Mouse (Mus musculus) erythroid progenitor cell, adult 5-6 weeks (primary cell): Measurements from ENCODE around the gene Ces4a. TPM values are rescaled to one million over a fixed set of nuclear protein-coding genes. Genes with fewer than 3 reads are reported as not detected.
"Not testable (repeated sequence)": the region's sequence is repeated elsewhere in the genome, so short reads cannot be mapped to it uniquely, and the experiment has no call there.

Experiments used
- ATAC-seq: replicated peaks from 2 replicates; pipeline ENCODE4 v1.8.0; 2016; ENCODE audit warnings: moderate number of reproducible peaks, mild to moderate bottlenecking, moderate TSS enrichment, inconsistent platforms; ENCODE audit not compliant: poor library complexity, low FRiP score, severe bottlenecking
- total RNA-seq, 2 experiments: library from RNA; stranded (forward) in 1 of 2; stranded (reverse) in 1 of 2; fragments of 150-400 nt in 1 of 2; fragments of 186-747, 209-891 nt in 1 of 2; gene quantifications; 2 replicates each; pipeline versions ENCODE4 v1.2.3 to v1.2.4; 2015 to 2017; ENCODE audit warnings: low replicate concordance in 2 of 2

Ces4a gene
- total RNA-seq, 2 experiments from 2014 or later = not detected

DNA sequence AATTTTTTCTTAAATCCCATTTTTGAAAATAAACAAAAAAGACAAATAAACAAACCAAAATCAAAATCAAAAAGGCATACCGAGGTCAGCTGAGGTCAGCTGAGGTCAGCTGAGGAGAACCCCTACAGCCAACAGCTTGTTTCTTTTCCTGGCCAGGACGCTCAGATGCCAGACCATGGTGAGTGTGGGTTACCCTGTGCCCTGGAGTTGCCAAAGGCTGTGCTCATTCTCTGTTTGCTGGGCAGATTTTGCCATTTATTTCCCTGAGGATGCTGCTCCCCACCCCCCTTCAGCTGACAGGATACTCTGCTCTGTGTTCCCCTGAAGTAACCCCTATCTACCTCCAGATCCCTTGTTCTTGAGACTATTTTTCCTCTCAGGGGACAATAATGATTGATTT, 35.5 kb downstream of the Ces4a start:
- ATAC-seq = no peak

DNA sequence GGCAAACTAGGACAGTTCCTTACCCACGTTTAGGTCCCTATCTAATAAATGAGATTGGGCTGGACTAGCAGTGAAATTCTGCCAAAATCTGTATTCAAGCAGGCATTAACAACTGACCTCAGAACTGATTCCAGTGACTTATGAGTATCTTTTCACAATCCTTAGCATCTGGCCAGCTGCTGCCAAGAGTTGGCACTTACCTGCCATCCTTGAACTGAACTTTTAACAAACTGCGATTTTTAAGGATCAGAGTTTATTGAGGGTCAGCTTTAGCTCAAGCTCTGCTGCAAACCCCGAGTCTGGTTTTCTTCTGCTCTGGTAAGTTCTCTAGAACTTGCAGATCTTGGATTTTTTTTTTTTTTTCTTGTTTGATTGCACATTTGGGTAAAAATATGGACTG, 38.0 kb downstream of the Ces4a start:
- no peak for ATAC-seq

DNA sequence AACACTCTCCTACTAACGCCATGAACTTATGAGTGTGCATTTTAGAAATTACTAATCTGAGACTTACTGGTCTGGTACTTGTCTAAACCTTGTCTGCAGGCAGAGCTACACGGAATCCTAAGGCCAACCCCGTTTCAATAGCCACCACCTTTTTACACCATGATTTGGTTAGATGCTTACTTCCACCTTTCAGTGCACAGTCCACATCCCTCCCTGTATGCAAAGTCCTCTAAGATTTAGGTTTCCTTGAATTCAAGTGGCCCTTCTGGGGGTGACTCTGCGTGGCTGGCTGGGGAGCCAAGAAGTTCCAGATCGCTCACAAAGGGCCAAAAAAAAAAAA, 38.4 kb downstream of the Ces4a start:
- ATAC-seq = no peak

DNA sequence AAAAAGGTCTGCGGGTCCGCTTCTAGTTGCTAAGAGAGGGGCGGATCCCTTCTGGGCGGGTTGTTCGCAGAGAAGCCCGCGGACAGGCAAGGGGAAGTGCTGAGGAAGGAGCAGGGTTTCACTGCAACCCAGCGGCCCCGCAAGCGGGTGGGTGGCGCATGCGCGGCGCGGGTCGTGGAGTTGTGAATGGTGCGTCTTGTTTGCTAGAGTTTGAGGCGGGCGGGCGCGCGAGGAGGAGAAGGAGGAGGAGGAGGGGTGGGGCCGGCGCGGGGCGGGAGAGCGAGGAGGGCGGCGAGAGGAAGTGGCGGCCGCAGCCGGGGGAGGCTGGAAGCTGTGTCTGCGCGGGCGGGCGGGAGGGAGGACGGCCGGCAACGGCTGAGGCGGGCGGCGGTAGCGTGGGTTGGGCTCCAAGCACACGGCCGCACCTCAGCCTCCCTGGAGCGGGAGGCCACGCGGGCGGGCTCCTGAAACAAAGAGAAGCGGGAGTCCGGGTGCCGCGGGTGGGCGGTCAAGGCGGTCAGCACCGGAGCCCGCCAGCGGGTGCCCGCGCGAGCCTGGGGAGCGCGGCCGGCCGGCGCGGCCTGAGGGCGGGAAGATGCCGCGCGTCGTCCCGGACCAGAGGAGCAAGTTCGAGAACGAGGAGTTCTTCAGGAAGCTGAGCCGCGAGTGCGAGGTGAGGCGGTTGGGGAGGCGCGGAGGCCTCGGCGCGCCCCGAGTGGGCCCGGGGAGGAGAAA, 38.9 kb downstream of the Ces4a start, which contains the start of gene Cbfb:
TSS of gene Cbfb (plus strand) at position 294 of the 735 bp plus-strand sequence.
- peak; percentile 42 for ATAC-seq

DNA sequence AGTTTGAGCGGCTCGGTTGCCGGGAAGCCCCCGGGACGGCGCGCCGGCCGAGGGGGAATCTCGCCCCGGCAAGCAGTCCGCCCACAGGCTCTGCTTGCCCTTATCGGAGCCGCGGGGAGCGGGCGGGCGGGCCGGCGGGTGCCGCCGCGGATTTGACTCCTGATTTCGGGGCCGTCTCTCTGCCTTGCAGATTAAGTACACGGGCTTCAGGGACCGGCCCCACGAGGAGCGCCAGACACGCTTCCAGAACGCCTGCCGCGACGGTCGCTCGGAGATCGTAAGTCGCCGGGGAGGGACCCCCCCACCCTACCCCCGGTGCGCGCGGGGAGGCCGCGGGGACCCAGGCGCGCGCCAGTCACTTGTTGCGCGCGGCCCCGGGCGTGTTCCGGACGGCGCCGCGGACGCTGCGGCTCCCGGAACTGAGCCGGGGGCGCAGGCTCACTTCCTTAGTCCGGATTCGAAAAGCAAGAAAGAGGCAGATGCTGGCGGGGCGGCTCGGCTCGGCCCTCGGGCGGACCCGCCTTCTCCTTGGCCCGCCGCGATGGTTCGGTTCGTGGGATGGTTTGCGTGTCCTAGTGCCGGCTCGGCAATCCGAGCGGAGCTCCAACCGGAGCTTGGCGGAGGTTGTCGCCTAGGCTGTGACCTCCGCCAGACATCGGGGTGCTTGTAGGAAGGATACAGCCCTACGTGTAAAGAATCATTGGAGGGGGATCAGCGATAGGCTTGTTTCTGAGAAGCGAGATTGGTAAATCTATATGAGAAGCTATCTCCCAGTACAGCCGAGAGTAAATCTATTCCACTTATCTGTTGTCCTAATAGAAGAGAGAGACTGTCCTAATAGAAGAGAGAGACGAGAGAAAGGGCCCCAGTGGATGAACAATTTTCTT, 39.8 kb downstream of the Ces4a start:
- ATAC-seq = no peak

DNA sequence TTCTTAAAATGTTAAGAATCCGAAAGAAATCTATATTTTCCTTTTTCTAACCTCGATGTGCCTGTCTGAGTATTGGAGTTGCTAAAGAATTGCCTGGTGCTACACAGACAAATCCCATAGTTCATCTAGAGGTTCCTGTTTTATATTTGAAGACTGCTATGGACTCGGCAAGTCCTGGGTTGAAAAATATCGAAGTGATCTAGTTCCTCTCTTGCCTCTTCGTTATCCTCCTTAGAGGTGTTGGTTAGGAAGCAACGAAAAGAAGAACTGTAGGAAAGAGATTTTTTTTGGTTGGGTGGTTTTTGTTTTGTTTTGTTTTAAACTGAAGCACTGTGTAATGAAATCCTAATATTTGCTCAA, 40.4 kb downstream of the Ces4a start:
- no peak for ATAC-seq

DNA sequence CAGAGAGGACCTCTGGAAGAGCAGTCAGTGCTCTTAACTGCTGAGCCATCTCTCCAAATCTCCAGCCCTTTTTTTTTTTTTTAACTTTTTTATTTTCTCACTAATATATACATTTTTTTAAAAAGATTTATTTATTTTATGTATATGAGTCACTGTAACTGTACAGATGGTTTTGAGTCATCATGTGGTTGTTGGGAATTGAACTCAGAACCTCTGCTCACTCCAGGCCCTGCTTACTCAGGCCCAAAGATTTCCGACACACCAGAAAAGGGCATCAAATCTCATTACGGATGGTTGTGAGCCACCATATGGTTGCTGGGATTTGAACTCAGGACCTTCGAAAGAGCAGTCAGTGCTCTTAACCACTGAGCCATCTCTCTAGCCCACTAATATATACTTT, 43.7 kb downstream of the Ces4a start:
- ATAC-seq = not testable (repeated sequence)

DNA sequence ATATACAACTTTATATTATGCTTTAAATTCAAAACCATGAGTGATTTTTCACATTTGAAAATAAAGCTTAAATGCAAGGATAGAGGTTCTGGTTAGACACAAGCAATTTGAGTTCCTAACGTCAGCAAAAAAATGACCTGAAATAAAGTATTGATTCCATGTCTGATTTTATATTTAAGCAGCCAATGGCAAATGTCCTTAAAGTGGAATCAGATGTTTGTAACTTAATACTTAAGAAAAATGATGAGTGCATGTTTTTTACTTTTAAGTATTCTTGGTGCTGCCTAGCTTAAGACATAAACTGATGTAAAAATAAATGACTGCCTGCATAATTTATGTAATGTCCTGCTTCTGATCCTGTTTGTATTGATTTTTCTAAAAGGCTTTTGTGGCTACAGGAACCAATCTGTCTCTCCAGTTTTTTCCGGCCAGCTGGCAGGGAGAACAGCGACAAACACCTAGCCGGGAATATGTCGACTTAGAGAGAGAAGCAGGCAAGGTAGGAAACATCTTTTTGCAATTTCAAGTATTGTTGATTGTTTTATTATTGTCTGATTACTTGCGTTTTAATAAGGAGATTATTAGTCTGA, 46.7 kb downstream of the Ces4a start:
- ATAC-seq = no peak

DNA sequence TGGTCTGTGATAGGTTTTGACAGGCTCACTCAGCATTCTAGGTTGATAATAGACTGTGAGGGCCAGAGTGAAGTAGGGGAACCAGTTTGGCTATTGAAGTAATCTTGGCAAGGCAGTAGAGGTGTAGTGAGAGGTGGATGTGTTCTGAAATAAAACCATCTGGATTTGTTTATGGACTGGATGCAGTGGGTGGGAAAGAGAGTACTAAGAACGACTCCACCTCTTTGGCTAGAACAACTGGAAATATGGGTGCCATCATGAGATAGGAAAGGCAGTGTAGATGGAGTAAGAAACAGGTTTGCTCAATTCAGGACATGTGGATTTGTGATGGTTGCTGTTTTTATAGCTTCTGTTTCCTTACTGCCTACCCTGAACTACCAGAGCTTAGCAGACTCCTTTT, 50.6 kb downstream of the Ces4a start:
- ATAC-seq = no peak

DNA sequence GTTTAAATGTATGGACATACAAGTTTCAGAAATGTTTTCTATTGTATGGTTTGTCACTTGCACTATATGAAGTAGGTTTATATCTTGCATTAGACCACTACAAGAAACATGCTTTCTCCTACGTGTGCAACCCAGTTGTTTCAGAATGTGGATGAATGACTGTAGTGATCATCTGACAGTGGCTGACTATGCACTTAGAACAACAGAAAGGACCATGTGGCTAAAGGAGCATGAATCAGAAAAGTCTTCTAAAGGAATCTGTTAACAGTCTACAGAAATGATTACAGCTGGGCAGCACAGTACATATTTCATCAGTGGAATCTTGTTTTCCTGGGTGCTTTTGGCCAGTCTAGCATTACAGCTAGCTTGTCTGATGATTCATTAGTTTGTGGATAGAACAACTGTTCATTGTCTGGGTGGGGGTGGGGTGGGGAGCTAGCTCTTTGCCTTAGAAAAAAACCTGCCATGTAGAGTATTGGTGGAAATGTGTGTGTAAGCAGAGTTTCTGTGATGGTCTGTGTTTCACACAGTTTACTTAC, 54.9 kb downstream of the Ces4a start:
- no peak for ATAC-seq

DNA sequence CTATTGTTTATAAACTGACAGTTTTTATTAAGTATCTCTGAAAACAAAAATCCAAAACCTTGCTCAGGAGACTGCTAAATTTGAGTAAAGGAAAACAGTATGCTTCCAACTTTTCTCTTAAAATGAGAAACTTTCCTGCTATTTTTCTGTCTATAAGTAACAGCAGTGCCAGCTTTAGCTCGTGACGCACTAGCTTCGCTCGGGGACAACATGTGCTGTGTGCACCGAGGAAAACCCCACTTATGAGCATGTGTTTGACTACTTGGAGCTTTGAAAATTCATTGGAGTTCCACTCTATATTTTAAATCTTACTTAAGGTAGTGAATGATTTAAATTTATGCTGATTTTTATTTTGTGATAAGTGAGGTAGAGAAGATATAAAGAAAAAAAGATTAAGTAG, 60.6 kb downstream of the Ces4a start:
- ATAC-seq = no peak

Other genes starting within 250 kb of the Ces4a start
- not detected in 2 replicates for gene Ces2e, start 205.5 kb upstream of the Ces4a start, total RNA-seq (2015; ENCODE audit: low replicate concordance)
- gene Ces2e, start 205.5 kb upstream of the Ces4a start, total RNA-seq (2017; ENCODE audit: low replicate concordance) = not detected in 2 replicates
- not detected in 2 replicates for gene Ces2f, start 184.4 kb upstream of the Ces4a start, total RNA-seq (2015; ENCODE audit: low replicate concordance)
- gene Ces2f, start 184.4 kb upstream of the Ces4a start, total RNA-seq (2017; ENCODE audit: low replicate concordance) = not detected in 2 replicates
- gene Ces2g, start 170.1 kb upstream of the Ces4a start, total RNA-seq (2015; ENCODE audit: low replicate concordance) = 395 and 429 TPM in 2 replicates
- gene Ces2g, start 170.1 kb upstream of the Ces4a start, total RNA-seq (2017; ENCODE audit: low replicate concordance) = 185 and 223 TPM in 2 replicates
- not detected in 2 replicates for gene Ces2h, start 130.9 kb upstream of the Ces4a start, total RNA-seq (2015; ENCODE audit: low replicate concordance)
- not detected in 2 replicates for gene Ces2h, start 130.9 kb upstream of the Ces4a start, total RNA-seq (2017; ENCODE audit: low replicate concordance)
- not detected in 2 replicates for gene Ces3a, start 83.2 kb upstream of the Ces4a start, total RNA-seq (2015; ENCODE audit: low replicate concordance)
- gene Ces3a, start 83.2 kb upstream of the Ces4a start, total RNA-seq (2017; ENCODE audit: low replicate concordance) = not detected in 2 replicates
- gene Ces3b, start 48.0 kb upstream of the Ces4a start, total RNA-seq (2015; ENCODE audit: low replicate concordance) = not detected in 2 replicates
- gene Ces3b, start 48.0 kb upstream of the Ces4a start, total RNA-seq (2017; ENCODE audit: low replicate concordance) = not detected in 2 replicates
- 25.9 and 34.4 TPM in 2 replicates for gene Cbfb, start 38.9 kb downstream of the Ces4a start, total RNA-seq (2015; ENCODE audit: low replicate concordance)
- gene Cbfb, start 38.9 kb downstream of the Ces4a start, total RNA-seq (2017; ENCODE audit: low replicate concordance) = 18.0 and 29.3 TPM in 2 replicates
- gene D230025D16Rik, start 93.3 kb downstream of the Ces4a start, total RNA-seq (2015; ENCODE audit: low replicate concordance) = 19.8 and 24.3 TPM in 2 replicates
- 12.9 and 19.5 TPM in 2 replicates for gene D230025D16Rik, start 93.3 kb downstream of the Ces4a start, total RNA-seq (2017; ENCODE audit: low replicate concordance)
- 1.7 and 2.9 TPM in 2 replicates for gene B3gnt9, start 123.4 kb downstream of the Ces4a start, total RNA-seq (2015; ENCODE audit: low replicate concordance)
- 0.77 TPM in 1 of 2 replicates, not detected in the other for gene B3gnt9, start 123.4 kb downstream of the Ces4a start, total RNA-seq (2017; ENCODE audit: low replicate concordance)
- gene Tradd, start 132.8 kb downstream of the Ces4a start, total RNA-seq (2015; ENCODE audit: low replicate concordance) = 5.8 and 6.7 TPM in 2 replicates
- gene Tradd, start 132.8 kb downstream of the Ces4a start, total RNA-seq (2017; ENCODE audit: low replicate concordance) = 2.7 TPM in 1 of 2 replicates, not detected in the other
- 2.5 TPM in 1 of 2 replicates, not detected in the other for gene Fbxl8, start 132.8 kb downstream of the Ces4a start, total RNA-seq (2015; ENCODE audit: low replicate concordance)
- 0.08 TPM in 1 of 2 replicates, not detected in the other for gene Fbxl8, start 132.8 kb downstream of the Ces4a start, total RNA-seq (2017; ENCODE audit: low replicate concordance)
- not detected in 2 replicates for gene Hsf4, start 138.0 kb downstream of the Ces4a start, total RNA-seq (2015; ENCODE audit: low replicate concordance)
- gene Hsf4, start 138.0 kb downstream of the Ces4a start, total RNA-seq (2017; ENCODE audit: low replicate concordance) = not detected in 2 replicates
- gene Nol3, start 144.3 kb downstream of the Ces4a start, total RNA-seq (2015; ENCODE audit: low replicate concordance) = not detected in 2 replicates
- not detected in 2 replicates for gene Nol3, start 144.3 kb downstream of the Ces4a start, total RNA-seq (2017; ENCODE audit: low replicate concordance)
- gene 4931428F04Rik, start 158.1 kb downstream of the Ces4a start, total RNA-seq (2015; ENCODE audit: low replicate concordance) = 1.7 TPM in 1 of 2 replicates, not detected in the other
- gene 4931428F04Rik, start 158.1 kb downstream of the Ces4a start, total RNA-seq (2017; ENCODE audit: low replicate concordance) = 1.7 TPM in 1 of 2 replicates, not detected in the other
- 3.2 TPM in 1 of 2 replicates, not detected in the other for gene Exoc3l, start 164.3 kb downstream of the Ces4a start, total RNA-seq (2015; ENCODE audit: low replicate concordance)
- 8.5 and 18.6 TPM in 2 replicates for gene Exoc3l, start 164.3 kb downstream of the Ces4a start, total RNA-seq (2017; ENCODE audit: low replicate concordance)
- 632 and 674 TPM in 2 replicates for gene E2f4, start 165.9 kb downstream of the Ces4a start, total RNA-seq (2015; ENCODE audit: low replicate concordance)
- gene E2f4, start 165.9 kb downstream of the Ces4a start, total RNA-seq (2017; ENCODE audit: low replicate concordance) = 268 and 326 TPM in 2 replicates
- 10.1 and 18.7 TPM in 2 replicates for gene Elmo3, start 173.8 kb downstream of the Ces4a start, total RNA-seq (2015; ENCODE audit: low replicate concordance)
- gene Elmo3, start 173.8 kb downstream of the Ces4a start, total RNA-seq (2017; ENCODE audit: low replicate concordance) = 14.0 and 21.9 TPM in 2 replicates
- gene Lrrc29, start 194.5 kb downstream of the Ces4a start, total RNA-seq (2015; ENCODE audit: low replicate concordance) = 23.4 and 26.8 TPM in 2 replicates
- 24.8 and 31.7 TPM in 2 replicates for gene Lrrc29, start 194.5 kb downstream of the Ces4a start, total RNA-seq (2017; ENCODE audit: low replicate concordance)
- gene Tmem208, start 194.6 kb downstream of the Ces4a start, total RNA-seq (2015; ENCODE audit: low replicate concordance) = 67.9 and 68.8 TPM in 2 replicates
- gene Tmem208, start 194.6 kb downstream of the Ces4a start, total RNA-seq (2017; ENCODE audit: low replicate concordance) = 18.1 and 30.2 TPM in 2 replicates
- gene Fhod1, start 216.2 kb downstream of the Ces4a start, total RNA-seq (2015; ENCODE audit: low replicate concordance) = 1.3 and 3.2 TPM in 2 replicates
- 0.08 and 0.90 TPM in 2 replicates for gene Fhod1, start 216.2 kb downstream of the Ces4a start, total RNA-seq (2017; ENCODE audit: low replicate concordance)
- 2.9 TPM in 1 of 2 replicates, not detected in the other for gene Slc9a5, start 217.0 kb downstream of the Ces4a start, total RNA-seq (2015; ENCODE audit: low replicate concordance)
- gene Slc9a5, start 217.0 kb downstream of the Ces4a start, total RNA-seq (2017; ENCODE audit: low replicate concordance) = not detected in 2 replicates
- not detected in 2 replicates for gene Plekhg4, start 241.5 kb downstream of the Ces4a start, total RNA-seq (2015; ENCODE audit: low replicate concordance)
- gene Plekhg4, start 241.5 kb downstream of the Ces4a start, total RNA-seq (2017; ENCODE audit: low replicate concordance) = not detected in 2 replicates